Mouse (Mus musculus) natural killer cell, adult 2 months (primary cell): Measurements from ENCODE around the gene Tdp2.
"Not testable (repeated sequence)": the region's sequence is repeated elsewhere in the genome, so short reads cannot be mapped to it uniquely, and the experiment has no call there.

Source experiments
- DNase-seq, 2 experiments: peaks; one replicate each; pipeline ENCODE4 v3.0.0; 2022; ENCODE audit warnings: low spot score in 2 of 2

Tdp2 gene

DNA sequence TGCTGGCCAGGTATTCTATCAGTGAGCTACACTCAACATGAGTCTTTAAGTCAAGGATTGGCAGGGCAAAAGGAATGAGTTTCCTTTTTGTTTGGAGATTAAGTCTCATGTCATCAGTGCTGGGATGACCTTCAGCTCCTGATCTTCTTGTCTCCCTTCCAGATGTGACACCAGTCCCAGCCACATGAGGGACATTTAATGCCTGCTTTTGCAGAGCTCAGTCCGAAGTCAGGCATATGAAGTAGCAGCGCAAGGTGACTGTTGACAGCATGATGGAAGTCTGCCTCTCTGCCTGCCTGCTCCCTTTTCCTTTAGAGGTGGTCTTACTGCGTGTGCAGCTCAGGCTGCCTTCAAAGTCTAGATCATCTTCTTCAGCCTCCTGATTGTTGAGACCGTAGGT, 6.8 kb upstream of the Tdp2 start:
- no peak for DNase-seq

GRCm38 (mm10) chr13:24825587-24825986, 5.9 kb upstream of the Tdp2 start:
- DNase-seq: no peak

DNA sequence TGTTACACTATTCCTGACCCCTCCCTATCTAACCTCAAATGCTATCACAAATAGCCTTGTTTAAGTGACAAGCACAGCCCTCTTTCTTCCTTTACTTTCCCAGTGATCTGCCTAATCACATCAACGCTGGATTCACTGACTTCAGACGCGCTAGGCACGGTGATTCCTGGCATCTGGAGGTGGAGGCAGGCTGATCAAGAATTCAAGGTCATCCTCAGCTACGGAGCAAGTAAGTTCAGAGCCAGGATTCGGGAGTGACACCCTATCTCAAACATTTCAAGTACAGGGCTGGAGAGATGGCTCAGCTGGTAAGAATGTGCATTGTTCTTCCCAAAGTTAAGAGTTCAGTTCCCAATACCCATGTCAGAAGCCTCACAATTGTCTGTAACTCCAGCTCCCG, 5.4 kb upstream of the Tdp2 start:
- DNase-seq: no peak

DNA sequence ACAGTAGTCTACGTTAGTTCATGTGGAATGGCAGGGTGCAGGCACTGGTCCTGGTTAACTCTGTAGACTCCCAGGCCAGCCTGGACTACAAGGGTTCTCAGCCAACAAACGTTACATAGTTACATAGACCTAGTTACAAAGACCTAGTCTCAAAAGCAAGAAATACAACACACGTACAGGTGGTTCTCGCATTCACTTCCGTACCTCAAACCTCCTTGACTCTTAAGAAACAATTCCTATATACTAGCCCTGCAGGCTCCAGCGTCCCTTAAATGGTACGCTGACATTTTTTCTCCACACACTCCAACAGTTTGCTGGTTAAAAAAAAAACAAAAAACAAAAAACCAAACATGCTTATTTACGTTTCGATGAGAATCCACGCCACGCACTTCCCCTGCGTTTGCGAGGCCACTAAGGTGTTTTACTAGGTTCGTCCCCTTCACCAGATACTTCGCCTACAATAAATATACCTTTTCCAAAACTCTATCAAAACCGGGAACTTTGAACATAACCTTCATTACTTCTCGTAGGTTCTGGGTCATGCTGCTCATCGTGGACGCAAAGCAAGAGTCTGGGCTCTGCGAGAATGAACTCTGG, 625 bp upstream of the Tdp2 start:
- DNase-seq: peak in 1 of 2 experiments; percentile 4

- DNase-seq: no peak
Observed at GRCm38 (mm10) chr13:24832131-24832810, 792 bp downstream of the Tdp2 start.

DNA sequence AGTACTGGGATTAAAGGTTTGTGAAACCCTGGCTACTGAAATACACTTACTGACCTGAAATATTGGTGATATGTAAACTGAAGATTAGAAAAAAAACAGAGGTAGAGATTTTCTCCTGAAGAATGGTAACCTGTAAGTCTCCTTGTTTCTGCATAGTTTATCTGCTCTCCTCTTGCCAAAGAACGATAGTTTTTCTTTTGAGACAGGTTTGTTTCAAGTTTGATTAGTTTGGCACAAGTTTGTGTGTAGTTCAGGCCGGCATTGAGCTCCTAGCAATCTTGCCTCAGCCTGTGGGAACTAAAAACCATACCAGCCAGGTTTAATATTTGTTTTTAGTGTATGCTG, 1.3 kb downstream of the Tdp2 start:
- no peak for DNase-seq

DNA sequence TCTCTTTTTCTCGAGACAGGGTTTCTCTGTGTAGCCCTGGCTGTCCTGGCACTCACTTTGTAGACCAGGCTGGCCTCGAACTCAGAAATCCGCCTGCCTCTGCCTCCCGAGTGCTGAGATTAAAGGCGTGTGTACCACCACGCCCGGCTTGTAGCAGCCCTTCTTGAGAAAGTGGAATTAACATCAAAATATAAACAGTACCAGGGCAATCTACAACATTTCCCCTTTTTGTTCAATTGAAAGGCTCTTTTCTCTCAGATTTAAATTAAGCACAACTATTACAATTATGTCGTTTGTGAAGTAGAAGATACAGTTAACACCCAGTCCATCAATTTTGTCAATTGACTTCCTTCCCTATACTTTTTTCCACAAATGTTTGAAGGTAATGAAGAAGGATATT, 6.3 kb downstream of the Tdp2 start:
- not testable (repeated sequence) for DNase-seq

DNA sequence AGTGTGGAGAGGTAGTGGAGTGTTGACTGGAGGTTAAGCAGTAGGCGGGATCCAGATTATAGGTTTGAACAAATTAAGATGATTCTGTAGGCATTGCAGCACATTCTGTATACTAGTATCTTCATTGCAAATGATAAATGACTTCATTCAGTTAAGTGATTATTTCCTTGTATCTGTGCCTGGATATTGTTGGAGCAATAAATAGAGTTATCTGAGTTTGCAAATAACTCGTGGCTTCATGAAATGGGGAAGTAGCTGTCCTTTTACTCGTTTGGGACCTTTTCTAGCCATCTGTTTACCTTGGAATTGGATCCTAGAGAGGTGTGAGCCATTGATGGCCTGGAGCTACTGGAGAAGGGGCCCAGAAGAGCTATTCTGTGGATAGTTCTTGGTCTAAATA, 8.4 kb downstream of the Tdp2 start:
- no peak for DNase-seq

DNA sequence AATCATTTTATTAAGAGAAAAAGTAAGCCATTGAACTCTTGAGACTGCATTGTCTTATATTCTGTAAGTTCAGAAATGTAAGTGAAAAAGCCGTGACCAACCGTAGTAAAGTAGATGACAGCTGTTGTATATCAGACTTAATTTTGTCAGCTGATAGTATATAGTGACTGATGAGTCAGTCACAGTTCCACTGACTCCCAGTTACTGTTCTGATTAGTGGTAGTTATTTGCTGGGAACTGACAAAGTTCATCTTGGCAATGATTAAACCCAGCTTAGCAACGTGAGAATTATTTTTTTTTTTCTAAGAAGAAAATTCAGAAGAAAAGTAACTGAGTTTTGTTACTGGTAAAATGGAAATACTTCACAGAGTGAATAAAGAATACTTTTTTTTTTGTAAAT, 10.2 kb downstream of the Tdp2 start:
- no peak for DNase-seq

DNA sequence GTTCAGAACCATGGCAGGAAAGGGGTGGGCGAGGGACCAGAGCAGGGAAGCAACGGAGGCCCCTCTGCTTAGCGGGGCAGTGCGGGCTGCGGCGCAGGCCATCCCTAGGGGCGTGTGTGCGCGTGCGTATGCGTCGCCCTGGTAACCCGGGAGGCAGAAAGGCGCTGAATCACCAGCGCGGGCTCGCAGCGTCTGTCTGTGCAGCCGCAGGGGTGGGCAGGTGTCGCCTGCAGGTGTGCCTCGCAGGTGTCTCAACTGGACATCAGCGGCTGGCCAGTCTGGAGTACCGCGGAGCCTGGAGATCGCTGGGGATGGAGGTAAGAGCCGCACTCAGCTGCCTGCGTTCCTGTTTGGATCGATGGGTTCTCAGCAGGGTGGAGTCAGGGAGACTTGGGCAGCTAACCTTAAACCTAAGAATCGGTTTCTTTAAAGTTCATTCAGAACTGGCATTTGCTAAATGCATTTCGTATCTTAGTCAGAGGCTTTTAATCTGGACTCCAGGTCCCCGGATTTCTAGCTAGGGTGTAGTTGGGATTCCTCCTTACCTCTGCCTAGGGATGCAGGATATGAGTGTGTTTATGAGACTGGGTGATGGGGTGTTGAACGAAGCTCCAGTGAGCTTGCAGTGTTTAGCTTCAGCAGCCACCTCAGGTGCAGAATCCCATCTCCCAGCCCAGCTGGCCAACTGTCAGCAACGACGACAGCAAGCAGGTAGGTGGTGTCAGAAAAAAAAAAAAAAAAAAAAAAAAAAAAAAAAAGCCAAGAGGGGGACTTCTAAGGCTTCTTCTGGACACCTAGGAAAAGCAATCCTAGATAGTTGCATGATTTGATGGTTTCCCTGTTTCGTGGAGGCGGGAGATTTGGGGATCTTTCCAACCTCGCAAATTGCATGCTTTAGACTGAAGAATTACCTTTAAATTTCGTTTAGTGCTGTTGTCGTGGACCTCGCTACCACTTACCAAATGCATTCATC, 13.8 kb downstream of the Tdp2 start, which contains the start of gene D130043K22Rik:
D130043K22Rik (plus strand) TSS at position 153 of the 973 bp plus-strand sequence.
- DNase-seq: peak in 1 of 2 experiments; percentile 21

GRCm38 (mm10) chr13:24849318-24849717, 17.8 kb downstream of the Tdp2 start:
- no peak for DNase-seq

DNA sequence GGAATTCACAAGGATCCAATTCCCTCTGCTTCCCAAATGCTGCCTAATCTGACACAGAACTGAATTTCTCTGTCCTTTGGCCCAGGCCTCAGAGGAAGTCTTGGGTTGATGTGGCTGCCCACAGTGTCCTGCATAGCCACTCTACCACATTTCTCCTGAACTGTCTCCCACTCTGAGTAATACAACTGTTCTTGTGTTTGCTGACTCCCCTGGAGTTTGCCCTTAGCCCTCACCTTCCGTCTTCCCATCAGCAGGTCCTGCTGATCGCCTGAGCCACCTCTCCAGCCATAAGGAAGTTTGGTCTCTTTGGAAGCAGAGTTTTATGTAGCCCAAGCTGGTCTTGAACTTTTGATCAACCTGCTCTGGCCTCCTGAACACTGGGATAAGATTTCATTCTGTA, 20.5 kb downstream of the Tdp2 start:
- no peak for DNase-seq

DNA sequence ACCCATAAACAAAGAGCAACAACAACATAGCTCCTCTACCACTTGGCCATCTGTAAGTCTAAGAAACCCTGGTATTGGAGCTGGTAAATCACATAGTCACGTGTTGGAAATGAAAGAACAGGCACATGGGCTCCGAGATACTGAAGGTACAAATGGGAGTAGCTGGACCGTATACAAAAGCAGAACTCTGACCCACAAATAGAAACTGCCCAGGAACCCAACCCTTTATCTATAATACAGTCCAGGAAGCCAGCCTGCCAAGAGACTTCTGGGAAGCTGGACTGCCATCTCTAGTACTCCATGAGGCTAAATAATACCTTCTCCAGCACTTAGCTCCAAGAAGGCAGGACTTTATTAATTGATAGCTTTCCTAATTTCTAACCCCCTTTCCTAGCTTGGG, 21.1 kb downstream of the Tdp2 start:
- DNase-seq: no peak

- no peak for DNase-seq
Observed at GRCm38 (mm10) chr13:24859115-24859514, 27.6 kb downstream of the Tdp2 start.

GRCm38 (mm10) chr13:24861084-24861483, 29.6 kb downstream of the Tdp2 start:
- DNase-seq: no peak

DNA sequence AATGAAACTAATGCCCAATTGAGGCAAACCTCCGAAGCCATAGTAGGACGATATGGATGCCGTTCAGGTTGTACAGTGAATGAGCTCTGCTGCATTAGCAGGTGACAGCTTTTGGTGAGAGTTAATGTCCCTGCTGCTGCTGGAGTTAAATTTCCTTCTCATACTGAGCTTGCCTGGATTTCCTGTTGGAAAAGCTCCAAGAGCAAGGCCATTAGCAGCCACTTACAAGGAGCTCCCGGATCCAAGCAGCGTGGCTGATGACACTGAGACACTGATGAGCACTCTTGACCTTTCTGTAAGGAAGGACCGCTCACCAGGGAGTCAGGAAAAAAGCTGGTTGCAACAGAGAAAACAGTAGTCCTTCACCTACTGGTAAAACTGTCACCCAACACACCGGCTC, 30.5 kb downstream of the Tdp2 start:
- no peak for DNase-seq

DNA sequence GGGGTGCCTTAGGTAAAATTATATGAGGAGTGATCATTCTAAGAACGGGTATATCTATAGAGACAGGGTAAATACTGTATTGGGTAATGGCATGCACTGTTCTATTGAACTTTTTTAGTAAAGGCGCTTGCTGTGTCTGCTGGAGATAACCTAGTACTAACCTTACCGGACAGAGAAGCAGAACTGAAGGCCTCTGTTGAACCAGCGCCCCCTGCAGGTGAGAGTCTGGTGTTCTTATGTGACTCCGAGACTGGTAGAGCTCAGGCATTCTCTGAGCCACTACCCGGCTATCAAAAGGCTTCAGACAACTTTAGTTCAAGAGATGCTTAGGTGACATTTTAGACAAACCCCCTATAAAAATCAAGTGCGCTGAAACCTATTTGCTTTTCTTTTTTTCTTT, 31.0 kb downstream of the Tdp2 start:
- DNase-seq: peak; percentile 18 to 56

- no peak for DNase-seq
Observed at GRCm38 (mm10) chr13:24866430-24867402, 35.2 kb downstream of the Tdp2 start.

GRCm38 (mm10) chr13:24867789-24868188, 36.3 kb downstream of the Tdp2 start:
- no peak for DNase-seq

- DNase-seq: no peak
Observed at GRCm38 (mm10) chr13:24868233-24868632, 36.8 kb downstream of the Tdp2 start.

DNA sequence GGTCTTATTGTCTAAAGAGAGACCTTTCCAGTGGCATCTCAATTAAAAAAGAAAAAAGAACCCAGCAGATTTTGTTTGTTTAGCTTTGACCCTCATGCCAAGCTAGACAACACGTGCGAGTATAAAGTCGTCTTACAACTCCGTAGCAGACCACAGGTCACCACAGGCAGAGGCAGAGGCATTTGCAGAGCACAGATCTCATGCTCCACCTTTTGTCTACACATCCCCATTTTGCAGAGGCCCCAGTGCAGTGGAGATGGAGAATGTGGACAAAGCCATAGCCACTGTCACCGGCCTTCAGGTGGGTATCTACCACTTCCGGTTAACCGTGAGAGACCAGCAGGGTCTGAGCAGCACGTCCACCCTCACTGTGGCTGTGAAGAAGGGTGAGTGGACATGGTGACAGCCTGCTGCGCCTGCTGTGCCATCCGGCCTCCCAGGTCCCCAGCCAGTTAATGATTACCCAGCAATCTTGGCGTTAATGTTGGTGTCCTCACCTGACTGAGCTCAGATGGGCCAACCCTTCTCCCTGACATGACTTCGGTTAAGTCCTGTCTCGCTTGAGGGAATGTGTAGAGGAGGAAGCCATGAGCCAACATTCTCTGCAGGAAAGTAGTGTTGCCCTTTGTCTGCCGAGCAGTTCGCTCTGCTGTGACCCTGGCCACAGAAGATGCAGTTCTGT, 48.0 kb downstream of the Tdp2 start:
- DNase-seq: no peak
